In the genomic region with DNA sequence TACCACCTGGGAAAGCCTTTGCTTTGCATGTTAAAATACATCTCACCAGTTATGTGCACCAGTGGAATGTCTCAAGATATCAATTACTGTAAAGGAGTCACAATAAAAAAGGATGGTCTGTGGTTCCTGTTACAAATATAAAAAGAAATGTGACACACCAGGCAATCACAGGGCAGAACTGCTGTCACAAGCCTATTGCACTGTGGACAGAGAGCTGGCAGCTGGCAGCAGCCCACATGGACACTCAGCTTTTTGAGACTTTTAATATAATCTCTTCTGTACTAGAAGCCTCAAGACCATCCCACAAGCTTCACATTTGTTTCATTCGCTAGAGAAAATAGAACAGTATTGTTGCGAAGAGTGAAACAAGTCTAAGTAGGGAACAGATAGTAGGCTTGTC, we compare ENCODE assay signal across 21 mouse cellular contexts.
DNase-seq lines count a peak whose midpoint lies in the region; ATAC-seq lines count a peak whose summit lies in the region.
"Had no signal": no experiment of that assay in that cellular context is flagged by ENCODE, and none has a peak within 500 bp of the region (broad histone marks: within the 10 kb centered on the region; RNA-seq: fewer than 3 reads in every experiment).

No protein-coding gene starts in this region.

- intact Hi-C loops in left cerebral cortex, postnatal 25 days (cut with DNase I) = no loop called here
- intact Hi-C loops in left cerebral cortex, postnatal 10 days (cut with DNase I) = no loop called here

- DNase-seq in frontal cortex, postnatal 14 days (ENCODE audit: low spot score in 2 of 2) = no peak
- DNase-seq in left cerebral cortex, postnatal 25 days (ENCODE audit: low spot score in 2 of 2) = peak; percentile 9 to 48
- no peak for DNase-seq in left cerebral cortex, postnatal 10 days (ENCODE audit: extremely low spot score in 1 of 2, low spot score in 2 of 2)
- DNase-seq in thymus, postnatal 0 days (ENCODE audit: low spot score) = no peak
- DNase-seq: adrenal gland, adult 8-10 months; adrenal gland, postnatal 14 days; adrenal gland, postnatal 36 days; B cell, adult 2 months; cerebellum, adult 11 months; cerebellum, adult 18-20 months; cerebellum, adult 8-10 months; cerebellum, adult 9-11 months; cerebellum, postnatal 14 days; cerebellum, postnatal 36 days; embryo, embryonic 11 days had no signal

- 0 out of 2 replicates have a peak, but pooled peaks have one; percentile 27 for ATAC-seq in frontal cortex, adult (ENCODE audit: low TSS enrichment)
- ATAC-seq: activated CD4-positive, CD25-positive, alpha-beta regulatory T cell, adult 4 months; CD4-positive, CD25-positive, alpha-beta regulatory T cell, adult 4 months; forebrain, embryonic 14.5 days; forebrain, embryonic 16.5 days; Patski had no signal

Comparison
In these comparisons a context has a peak if more than half of its experiments do, and no peak if none do; other contexts are left out.
1. DNase-seq: peak in left cerebral cortex, postnatal 25 days (2 of 2); none in frontal cortex, postnatal 14 days (0 of 2), left cerebral cortex, postnatal 10 days (0 of 2) and thymus, postnatal 0 days (single experiment).